Mouse (Mus musculus) spleen, adult 2 months (tissue): ENCODE data around the gene Pde4d.

Experiments
- CTCF ChIP-seq: fragments of 200-500 bp; IDR thresholded peaks from 2 replicates; pipeline ENCODE4 v1.5.1; 2011; ENCODE audit warnings: mild to moderate bottlenecking, inconsistent platforms; ENCODE audit not compliant: insufficient read depth, insufficient read length, insufficient replicate concordance; ENCODE audit errors: extremely low read depth
- POLR2A ChIP-seq: fragments of 200-500 bp; IDR thresholded peaks from 2 replicates; pipeline ENCODE4 v1.6.1; 2011; ENCODE audit warnings: low read depth, low read length, inconsistent platforms

GRCm38 (mm10) chr13:109247061-109247460 lies 797.3 kb downstream of the Pde4d start:
- TF ChIP-seq CTCF (no peak), POLR2A (no peak)
